Mouse (Mus musculus) fibroblast of lung, adult 2 months (primary cell): Measurements from ENCODE around the gene Bicd2.
A peak's percentile ranks its signal among the peaks of the same experiment; 100 is the strongest.
"Not testable (repeated sequence)": the region's sequence is repeated elsewhere in the genome, so short reads cannot be mapped to it uniquely, and the experiment has no call there.

Experiments used
- DNase-seq: peaks from one replicate; pipeline ENCODE4 v3.0.0-alpha.2; 2011; ENCODE audit warnings: low read depth

Bicd2 gene

GRCm38 (mm10) chr13:49360906-49361406 lies 19.6 kb downstream of the Bicd2 start:
- no peak for DNase-seq

DNA sequence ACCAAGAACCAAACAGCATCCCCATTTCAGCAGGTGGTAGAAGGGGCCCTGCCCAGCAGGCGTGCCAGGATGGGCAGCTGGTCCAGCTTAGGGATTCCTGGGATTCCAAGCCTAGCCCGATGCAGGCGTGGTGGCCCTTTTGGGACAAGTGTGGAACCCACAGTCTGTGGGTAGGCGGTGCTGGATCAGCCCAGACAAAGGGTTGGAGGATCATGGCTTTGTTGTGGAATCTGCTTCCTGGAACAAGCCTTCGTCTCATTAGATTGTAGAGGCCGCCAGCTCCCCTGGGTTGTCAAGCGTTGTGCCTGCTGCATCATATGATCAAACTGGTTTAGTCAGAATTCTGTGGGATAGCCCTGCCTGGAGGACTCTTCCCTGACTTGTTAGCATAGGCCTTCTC lies 21.0 kb downstream of the Bicd2 start:
- no peak for DNase-seq

- DNase-seq: no peak
Observed at GRCm38 (mm10) chr13:49362804-49363203, 21.4 kb downstream of the Bicd2 start.

GRCm38 (mm10) chr13:49364716-49365115 lies 23.3 kb downstream of the Bicd2 start:
- DNase-seq: no peak

DNA sequence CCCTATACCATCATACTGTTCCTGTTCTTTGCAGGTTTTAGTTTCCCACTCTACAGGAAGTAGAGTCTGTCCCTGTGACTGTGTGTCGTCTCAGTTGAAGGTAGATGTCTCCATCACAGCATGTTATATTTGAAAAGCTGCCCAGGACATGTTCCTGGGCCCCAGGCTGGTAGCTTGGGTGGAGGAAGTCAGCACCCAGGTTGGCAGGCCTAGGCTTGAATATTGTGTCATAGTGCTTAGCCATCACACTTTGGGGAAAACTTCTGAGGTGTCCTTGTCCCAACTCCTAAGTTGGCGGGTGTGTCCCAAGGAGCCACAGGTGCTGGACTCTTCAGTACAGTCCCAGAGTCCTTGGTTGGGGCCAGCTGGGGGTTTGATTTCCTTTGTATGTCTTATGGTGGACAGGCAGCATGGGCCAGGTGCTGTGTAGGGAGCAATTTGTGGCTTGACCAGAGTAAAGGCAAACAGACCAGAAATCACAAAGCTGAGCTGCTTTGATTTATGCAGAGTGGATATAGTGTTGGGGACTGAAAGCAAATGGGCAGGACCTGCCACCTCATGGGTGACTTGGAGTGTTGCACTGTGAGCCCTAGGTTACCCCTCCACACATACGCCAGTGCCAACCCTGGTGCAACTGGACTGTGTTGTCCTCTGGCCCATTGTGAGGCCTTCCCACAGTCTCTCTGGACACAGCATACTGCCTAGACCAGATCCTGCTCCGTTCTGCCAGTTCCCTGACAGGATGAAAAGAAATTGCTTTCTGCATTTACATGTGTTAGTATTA lies 26.5 kb downstream of the Bicd2 start:
- DNase-seq: no peak

DNA sequence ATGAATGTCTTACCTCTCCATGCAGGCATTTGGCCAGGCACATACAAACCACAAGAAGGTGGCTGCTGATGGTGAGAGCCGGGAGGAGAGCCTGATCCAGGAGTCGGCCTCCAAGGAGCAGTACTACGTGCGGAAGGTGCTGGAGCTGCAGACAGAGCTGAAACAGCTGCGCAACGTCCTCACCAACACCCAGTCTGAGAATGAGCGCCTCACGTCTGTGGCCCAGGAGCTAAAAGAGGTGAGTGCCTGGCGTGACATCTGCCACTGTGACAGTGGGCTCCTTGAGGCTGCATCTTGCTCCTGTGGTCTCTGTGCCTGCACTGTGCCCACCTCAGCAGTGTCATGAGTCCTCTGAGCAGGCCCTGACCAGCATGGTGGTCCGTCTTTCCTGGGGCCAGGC lies 28.0 kb downstream of the Bicd2 start:
- DNase-seq: no peak

GRCm38 (mm10) chr13:49370216-49370615 lies 28.8 kb downstream of the Bicd2 start:
- not testable (repeated sequence) for DNase-seq

GRCm38 (mm10) chr13:49370916-49371315 lies 29.5 kb downstream of the Bicd2 start:
- DNase-seq: not testable (repeated sequence)

GRCm38 (mm10) chr13:49371428-49371899 lies 30.1 kb downstream of the Bicd2 start:
- DNase-seq: no peak

DNA sequence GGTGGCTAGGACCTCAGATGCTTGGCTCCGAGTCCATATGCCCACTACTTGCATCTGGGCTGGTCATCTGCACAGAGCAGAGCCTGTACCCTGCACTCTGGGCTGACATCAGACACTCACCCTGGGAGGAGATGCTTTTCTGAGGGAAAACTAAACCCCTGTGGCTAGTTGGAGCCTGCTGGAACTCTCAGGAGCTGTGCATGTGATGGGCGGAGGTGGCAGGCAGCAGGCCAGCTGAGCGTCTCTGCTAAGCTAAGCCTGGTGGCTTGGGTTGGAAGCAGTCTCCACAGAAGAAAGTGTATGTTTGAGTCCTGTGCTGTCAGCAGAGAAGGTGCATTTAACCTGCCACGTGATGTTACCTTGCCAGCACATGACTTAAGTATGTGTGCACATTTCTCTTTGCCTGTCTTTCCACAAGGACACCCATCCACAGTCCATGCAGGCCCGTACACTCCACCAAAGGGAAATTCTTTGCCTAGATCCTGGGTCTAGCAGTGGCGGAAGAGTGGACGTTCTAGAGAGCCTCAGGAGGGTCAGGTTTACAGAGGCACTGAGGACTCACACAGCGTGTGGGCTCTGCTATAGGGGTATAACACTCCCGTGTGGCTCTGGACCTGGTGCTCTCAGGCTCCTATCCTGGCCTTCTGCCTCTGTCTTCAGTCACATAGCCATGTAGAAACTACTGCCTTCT lies 31.1 kb downstream of the Bicd2 start:
- DNase-seq: no peak

DNA sequence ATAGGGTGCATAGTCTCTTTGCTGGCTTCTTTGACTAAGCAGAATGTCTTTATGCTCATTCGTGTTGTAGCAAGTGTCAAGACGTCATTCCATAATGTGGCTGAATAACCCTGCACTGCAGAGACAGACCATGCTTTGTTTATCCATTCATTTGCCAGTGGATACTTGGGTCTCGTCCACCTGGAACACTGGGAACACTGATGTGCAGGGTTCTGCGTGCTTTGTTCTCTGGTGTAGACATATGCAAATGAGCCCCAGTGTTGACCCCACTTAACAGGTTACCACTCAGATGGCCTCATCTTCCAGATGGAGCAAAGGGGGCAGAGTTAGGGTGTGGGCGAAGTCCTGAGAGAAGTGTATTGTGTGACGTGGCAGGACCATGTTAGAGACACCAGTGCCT lies 32.9 kb downstream of the Bicd2 start:
- DNase-seq: no peak

- no peak for DNase-seq
Observed at GRCm38 (mm10) chr13:49374730-49375129, 33.3 kb downstream of the Bicd2 start.

GRCm38 (mm10) chr13:49377608-49378007 lies 36.2 kb downstream of the Bicd2 start:
- DNase-seq: no peak

DNA sequence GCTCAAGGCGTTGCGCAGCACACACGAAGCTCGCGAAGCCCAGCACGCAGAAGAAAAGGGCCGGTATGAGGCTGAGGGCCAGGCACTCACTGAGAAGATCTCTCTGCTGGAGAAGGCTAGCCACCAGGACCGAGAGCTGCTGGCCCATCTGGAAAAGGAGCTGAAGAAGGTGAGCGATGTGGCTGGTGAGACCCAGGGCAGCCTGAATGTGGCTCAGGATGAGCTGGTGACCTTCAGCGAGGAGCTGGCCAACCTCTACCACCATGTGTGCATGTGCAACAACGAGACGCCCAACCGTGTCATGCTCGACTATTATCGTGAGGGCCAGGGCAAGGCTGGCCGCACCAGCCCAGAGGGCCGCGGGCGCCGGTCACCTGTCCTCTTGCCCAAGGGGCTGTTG lies 37.9 kb downstream of the Bicd2 start:
- no peak for DNase-seq

DNA sequence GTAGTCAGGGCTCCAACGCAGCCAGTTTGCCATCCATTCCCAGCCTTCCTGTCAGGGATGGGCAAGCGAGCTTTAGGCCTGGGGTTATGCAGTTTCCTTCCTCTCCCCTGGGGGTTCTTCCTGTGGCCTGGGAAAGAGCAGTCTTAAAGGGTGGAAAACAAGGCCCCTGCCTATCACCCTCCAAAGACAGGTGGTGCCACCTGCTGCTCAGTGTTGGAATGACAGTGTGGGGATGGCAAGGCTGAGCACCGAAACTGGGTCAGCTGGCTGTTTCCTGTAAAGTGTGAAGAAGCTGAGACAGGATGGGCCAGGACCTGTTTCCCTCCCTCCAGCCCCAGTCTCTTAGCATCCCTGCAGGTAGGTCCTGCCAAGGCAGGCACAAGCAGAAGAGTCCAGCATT lies 39.8 kb downstream of the Bicd2 start:
- DNase-seq: peak; percentile 66

DNA sequence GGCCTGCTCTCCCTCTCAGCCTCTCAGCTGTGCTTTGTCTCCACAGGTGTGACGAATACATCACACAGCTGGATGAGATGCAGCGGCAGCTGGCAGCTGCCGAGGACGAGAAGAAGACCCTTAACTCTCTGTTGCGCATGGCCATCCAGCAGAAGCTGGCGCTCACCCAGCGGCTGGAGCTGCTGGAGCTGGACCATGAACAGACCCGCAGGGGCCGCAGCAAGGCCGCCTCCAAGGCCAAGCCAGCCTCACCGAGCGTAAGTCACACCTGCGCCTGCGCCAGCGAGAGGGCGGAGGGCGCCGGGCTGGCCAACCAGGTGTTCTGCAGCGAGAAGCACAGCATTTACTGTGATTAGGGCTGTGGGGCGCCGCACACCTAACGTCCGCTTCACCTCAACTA lies 41.6 kb downstream of the Bicd2 start:
- no peak for DNase-seq

DNA sequence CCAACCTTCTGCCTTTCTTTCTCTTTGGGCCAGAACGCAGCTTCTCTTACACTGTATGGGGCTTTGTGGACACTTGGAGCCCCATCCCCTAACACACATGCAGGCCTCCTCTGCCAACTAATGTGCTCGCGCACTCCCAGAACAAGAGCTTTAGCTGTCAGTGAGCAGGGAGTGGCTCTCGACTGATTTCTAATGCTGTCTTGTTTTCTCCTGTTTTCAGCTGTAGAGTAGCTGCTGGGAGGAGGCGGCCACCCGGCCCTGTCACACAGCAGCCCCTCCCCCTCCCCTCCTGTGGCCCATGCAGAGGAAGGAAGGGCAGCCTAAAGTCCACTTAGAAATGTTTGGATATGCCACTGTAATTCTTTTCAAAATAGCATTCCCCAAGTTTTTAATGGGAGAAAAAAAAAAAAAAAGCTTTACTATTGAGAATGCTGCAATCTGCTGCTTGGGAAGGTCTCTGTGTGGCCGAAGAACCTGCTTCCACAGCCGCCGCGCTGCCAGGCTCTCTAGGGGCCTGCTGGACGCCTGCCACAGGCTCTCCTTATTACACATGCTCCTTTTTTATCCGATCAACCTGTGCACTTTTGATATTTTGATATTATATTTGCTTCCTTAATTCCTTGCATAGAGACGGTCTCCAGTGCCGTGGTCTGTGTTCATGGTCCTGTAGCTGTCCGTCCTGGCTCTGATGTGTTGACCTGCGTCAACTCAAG lies 43.5 kb downstream of the Bicd2 start:
- DNase-seq: no peak

GRCm38 (mm10) chr13:49391374-49391773 lies 50.0 kb downstream of the Bicd2 start:
- no peak for DNase-seq

GRCm38 (mm10) chr13:49393579-49393978 lies 52.2 kb downstream of the Bicd2 start:
- DNase-seq: no peak

DNA sequence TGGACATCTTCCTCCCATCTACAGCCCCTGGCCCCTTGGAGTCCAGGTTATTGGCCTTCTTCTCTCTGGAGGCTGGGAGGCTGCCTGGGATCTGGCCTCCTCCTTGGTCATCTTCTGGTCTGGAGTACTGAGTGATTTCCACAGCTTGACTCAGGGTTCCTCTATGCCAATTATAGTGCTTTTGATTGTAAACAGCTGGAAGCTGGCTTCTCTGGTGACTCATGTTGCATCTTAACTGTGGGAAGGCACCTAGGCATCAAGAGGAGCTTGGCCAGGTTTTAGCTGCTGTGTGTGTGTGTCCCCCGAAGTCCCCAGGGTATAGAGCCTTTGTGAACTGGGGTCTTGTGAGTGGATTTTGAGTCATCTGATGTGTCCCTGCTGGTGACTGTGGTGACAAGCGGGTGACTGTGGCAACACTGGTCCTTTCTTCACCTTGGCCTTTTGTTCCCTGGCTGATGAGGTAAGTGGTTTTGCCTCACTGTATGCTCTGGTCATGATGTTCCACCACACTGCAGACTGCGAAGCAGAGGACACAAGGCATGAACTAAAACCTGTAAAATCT lies 53.6 kb downstream of the Bicd2 start:
- no peak for DNase-seq

DNA sequence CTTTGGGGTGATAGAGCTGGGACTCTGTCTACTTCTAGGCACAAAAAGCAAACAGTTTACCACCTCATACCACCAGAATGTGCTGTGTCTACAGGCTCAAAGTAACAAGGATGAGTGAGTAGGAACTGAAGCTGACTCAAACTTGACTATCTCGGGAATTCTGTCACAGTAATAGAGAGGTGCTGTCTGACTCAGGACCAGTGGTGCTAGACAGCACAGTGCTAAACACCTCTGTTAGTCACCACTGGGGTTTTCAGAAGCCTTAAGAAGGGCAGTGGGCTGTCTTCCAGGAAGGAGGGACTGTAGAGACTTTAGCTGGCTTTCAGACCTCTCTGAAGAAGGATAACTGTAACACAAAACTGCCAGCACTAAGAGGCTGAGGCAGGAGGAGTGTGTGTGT lies 55.4 kb downstream of the Bicd2 start:
- DNase-seq: no peak

GRCm38 (mm10) chr13:49398191-49398590 lies 56.8 kb downstream of the Bicd2 start:
- DNase-seq: no peak
